Mouse (Mus musculus): ENCODE results near the gene Dact3. TPM values are rescaled to one million over a fixed set of nuclear protein-coding genes. Genes with fewer than 3 reads are reported as not detected.
A peak's percentile ranks its signal among the peaks of the same experiment; 100 is the strongest.

Gene Dact3
- polyA plus RNA-seq, 1 experiment from 2014 or later: 2.2 TPM

DNA sequence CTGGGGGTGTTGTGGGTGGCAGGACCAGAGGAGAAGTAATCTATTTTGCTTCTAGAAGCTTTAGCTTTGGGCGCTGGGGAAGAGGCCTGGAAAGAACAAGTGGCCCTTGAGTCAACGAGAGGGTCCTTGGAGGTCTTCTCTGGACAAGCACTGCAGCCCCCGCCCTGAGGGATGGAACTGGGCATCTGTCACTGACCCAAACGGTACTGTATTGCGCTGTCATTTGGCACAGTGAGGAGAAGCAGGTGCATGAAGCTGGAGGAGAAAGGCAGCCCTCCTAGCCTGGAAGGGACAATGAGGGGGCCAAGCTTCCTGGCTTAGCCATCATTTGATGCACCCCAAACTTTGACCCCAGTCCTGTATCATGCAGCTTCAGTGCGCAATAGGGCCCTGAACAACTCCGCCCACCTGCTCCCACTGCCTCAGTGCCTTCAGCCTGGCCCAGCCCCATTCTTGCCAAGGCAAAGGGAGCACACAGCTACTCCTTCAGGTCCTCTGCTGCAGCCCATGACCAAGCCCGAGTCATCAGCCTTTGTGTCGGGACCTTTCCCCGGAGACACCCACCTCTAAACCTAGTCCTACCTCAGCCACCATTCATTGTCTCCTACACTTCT lies 47.4 kb downstream of the Dact3 start:
- H3K27me3 ChIP-seq (ENCODE audit: low read depth, poor library complexity, severe bottlenecking): no peaks in the 10 kb centered on the region
- H3K36me3 ChIP-seq: peaks cover 45% of the 10 kb centered on the region
- no peak for DNase-seq (ENCODE audit: low spot score)
- peaks cover 45% of the 10 kb centered on the region for H3K4me1 ChIP-seq
- peak overlapping the region; percentile 99 for H3K27ac ChIP-seq (replicated peaks)
- H3K4me3 ChIP-seq: peak overlapping the region; percentile 97
- H3K9me3 ChIP-seq (replicated peaks): no peaks in the 10 kb centered on the region
- WGBS: 69% methylated on average over 10 of the region's 10 CpGs

DNA sequence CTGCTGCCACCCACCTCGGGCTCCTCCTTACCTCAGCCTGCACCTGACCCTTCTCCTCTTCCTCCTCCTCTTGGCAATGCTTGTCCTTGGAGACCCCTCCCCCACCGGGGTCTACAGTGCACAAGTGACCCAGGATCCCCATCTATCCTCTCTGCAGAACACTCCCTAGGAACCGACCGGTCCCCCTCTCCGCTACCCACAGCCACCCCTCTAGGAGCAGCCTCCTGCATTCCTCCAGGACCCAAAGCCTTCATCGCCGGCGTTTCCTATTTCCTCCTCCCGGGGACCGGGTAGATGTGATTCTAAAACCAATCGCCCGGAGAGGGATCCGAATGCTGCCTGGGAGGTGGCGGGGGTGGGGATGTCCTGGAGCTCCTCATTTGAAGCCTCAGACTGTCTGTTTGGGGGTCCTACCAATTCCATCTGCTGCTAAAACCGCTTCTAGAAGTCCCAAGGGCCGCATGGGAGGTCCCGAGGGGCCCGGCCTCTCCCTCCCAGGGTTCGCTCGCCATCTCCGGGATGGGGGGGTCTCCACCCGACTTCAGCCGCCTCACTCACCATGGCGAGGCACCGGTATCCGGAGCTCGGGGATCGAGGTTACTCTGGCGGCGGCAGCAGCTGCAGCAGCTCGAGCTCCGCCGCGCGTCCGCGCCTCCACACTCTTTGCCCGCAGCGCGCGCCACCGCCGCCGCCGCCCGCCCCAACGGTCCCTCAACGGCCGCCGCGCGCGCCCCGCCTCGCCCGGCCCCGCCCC lies 48.3 kb downstream of the Dact3 start:
- under 1% methylated on average over 57 of the region's 57 CpGs for WGBS
- DNase-seq (ENCODE audit: low spot score): no peak

GRCm38 (mm10) chr7:16924037-16924834 lies 49.1 kb downstream of the Dact3 start, which contains the start of gene Calm3:
Gene Calm3 (minus strand): TSS chr7:16924114.
- DNase-seq (ENCODE audit: low spot score): peak; percentile 100
- H3K9me3 ChIP-seq (replicated peaks): no peaks in the 10 kb centered on the region
- peak within 1 kb of the TSS; percentile 97 for H3K4me3 ChIP-seq
- peaks cover 28% of the 10 kb centered on the region for H3K36me3 ChIP-seq
- no peaks in the 10 kb centered on the region for H3K27me3 ChIP-seq (ENCODE audit: low read depth, poor library complexity, severe bottlenecking)
- peak within 1 kb of the TSS; percentile 99 for H3K27ac ChIP-seq (replicated peaks)
- WGBS: 1% methylated on average over 64 of the region's 64 CpGs
- peaks cover 39% of the 10 kb centered on the region for H3K4me1 ChIP-seq

More for the DNA sequence above, 48.3 kb downstream of the Dact3 start:
- H3K27ac ChIP-seq (replicated peaks): peak overlapping the region; percentile 99
- H3K9me3 ChIP-seq (replicated peaks): no peaks in the 10 kb centered on the region
- H3K27me3 ChIP-seq (ENCODE audit: low read depth, poor library complexity, severe bottlenecking): no peaks in the 10 kb centered on the region
- H3K4me3 ChIP-seq: peak overlapping the region; percentile 97
- H3K4me1 ChIP-seq: peaks cover 45% of the 10 kb centered on the region
- H3K36me3 ChIP-seq: peaks cover 35% of the 10 kb centered on the region

GRCm38 (mm10) chr7:16928341-16928740 lies 53.2 kb downstream of the Dact3 start:
- H3K9me3 ChIP-seq (replicated peaks): no peaks in the 10 kb centered on the region
- peaks cover 11% of the 10 kb centered on the region for H3K4me1 ChIP-seq
- H3K4me3 ChIP-seq: no peak overlapping the region
- no peak overlapping the region for H3K27ac ChIP-seq (replicated peaks)
- H3K36me3 ChIP-seq: no peaks in the 10 kb centered on the region
- no peaks in the 10 kb centered on the region for H3K27me3 ChIP-seq (ENCODE audit: low read depth, poor library complexity, severe bottlenecking)
- DNase-seq (ENCODE audit: low spot score): no peak
- WGBS: 53% methylated on average over 2 of the region's 2 CpGs

DNA sequence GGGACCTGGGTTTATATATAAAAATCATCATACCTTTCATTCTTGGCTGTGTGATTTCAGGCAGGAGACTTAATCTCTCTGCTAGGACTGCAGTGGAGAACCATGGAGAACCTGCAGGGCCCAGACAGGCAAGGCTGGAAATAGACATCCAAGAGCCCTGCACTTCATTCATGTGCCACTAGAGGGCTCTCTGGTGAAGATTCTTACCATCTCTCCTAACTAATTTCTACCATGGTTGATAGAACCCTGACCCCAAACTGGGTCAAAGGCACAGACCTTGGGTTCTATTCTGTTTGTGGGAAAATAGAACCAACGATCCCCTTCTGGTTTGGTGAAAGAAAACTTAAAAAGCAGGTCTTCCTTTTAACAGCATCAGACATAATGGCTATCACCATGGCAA lies 55.7 kb downstream of the Dact3 start:
- Histone ChIP-seq H3K27ac (replicated peaks) (no peak overlapping the region), H3K27me3 (ENCODE audit: low read depth, poor library complexity, severe bottlenecking) (no peaks in the 10 kb centered on the region)
- WGBS: 3% methylated on average over 1 of the region's 1 CpGs

DNA sequence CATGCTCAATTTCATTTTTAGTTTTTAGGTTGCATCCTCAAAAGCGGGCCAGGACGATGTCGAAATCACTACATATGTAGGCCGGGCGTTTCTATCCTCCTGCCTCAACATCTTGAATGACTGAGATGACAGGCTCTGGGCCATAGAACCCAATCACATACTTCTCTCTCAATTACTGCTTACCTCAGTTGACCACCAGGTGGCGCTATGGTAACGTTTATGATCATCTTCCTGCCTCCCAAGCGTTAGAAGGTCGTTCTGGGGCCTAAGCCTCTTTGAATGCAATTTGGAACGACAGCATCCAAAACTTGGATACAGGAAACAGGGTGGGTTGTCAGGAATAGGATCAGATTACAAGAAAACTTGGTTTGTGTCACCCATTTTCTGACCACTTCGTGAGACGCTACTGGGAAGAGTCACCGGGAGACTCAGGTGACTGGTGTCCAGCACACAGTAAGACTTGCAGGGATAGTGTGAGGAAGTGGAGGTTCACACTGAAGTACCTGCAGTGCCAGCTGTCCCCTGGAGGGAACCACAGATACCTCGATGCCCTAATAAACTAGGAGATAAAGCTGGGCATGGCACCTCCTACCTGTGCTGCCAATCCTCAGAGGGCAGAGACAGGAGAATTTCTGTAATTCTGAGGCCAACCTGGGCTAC lies 57.0 kb downstream of the Dact3 start:
- Histone ChIP-seq H3K4me1 (peaks cover 16% of the 10 kb centered on the region), H3K27ac (replicated peaks) (no peak overlapping the region), H3K4me3 (no peak overlapping the region), H3K27me3 (ENCODE audit: low read depth, poor library complexity, severe bottlenecking) (no peaks in the 10 kb centered on the region), H3K36me3 (no peaks in the 10 kb centered on the region), H3K9me3 (replicated peaks) (no peaks in the 10 kb centered on the region)
- peak; percentile 86 for DNase-seq (ENCODE audit: low spot score)
- WGBS: 18% methylated on average over 14 of the region's 14 CpGs

More for the DNA sequence above, 55.7 kb downstream of the Dact3 start:
- Histone ChIP-seq H3K4me3 (no peak overlapping the region), H3K4me1 (peaks cover 16% of the 10 kb centered on the region), H3K9me3 (replicated peaks) (no peaks in the 10 kb centered on the region), H3K36me3 (no peaks in the 10 kb centered on the region)
- DNase-seq (ENCODE audit: low spot score): peak; percentile 72

DNA sequence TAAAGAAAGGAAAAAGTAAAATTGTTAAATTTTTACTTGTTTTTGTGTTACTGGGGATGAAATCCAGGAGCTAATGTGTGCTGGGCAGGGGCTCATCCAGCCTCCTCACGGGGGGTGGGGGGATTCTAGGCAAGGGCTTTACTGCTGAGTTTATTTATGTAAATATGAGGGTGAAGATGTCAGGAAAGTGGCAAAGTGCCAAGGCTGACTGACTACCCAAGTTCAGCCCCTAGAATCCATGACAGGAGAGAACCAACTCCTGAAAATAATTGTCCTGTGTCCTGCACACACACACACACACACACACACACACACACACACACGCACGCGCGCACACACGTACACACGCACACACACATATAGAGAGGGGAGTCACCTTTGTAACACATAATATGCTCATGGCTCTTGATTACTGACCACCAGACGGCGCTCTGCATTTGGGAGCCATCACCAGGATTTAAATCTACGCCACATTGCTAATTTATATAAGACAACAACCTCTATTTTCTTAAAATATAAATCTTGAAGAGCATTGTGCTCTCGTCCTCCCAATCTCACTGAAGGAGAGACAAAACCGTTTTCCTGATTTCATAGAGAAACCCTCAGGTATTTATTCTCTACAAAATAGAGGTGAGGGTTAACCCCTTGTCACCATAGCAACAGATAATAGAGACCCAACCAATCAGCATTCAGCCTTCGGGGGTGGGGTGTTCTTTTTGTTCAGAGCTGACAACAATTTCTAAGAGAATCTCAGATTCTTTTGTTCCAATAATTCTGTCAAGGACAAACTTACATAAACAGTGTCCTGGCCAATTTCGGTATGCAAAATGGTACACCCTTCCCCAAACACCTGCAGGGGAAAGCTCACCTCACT lies 57.8 kb downstream of the Dact3 start:
- Histone ChIP-seq H3K4me3 (no peak overlapping the region), H3K4me1 (peaks cover 16% of the 10 kb centered on the region), H3K27me3 (ENCODE audit: low read depth, poor library complexity, severe bottlenecking) (no peaks in the 10 kb centered on the region), H3K9me3 (replicated peaks) (no peaks in the 10 kb centered on the region), H3K36me3 (no peaks in the 10 kb centered on the region), H3K27ac (replicated peaks) (no peak overlapping the region)
- WGBS: 46% methylated on average over 14 of the region's 14 CpGs
- peak; percentile 47 for DNase-seq (ENCODE audit: low spot score)

Other genes starting within 250 kb of the Dact3 start
- 0.10 TPM in 1 of 2 replicates, not detected in the other for gene Ceacam15, start 199.6 kb upstream of the Dact3 start, polyA plus RNA-seq (2016; fragmentation: Nextera tagmentation; extraction: Ambion mirVana)
- not detected in 2 replicates for gene Ceacam9, start 153.4 kb upstream of the Dact3 start, polyA plus RNA-seq (2016; fragmentation: Nextera tagmentation; extraction: Ambion mirVana)
- 278 and 281 TPM in 2 replicates for gene Ap2s1, start 136.9 kb upstream of the Dact3 start, polyA plus RNA-seq (2016; fragmentation: Nextera tagmentation; extraction: Ambion mirVana)
- 40.1 and 40.4 TPM in 2 replicates for gene Slc1a5, start 94.0 kb upstream of the Dact3 start, polyA plus RNA-seq (2016; fragmentation: Nextera tagmentation; extraction: Ambion mirVana)
- gene Strn4, start 59.4 kb upstream of the Dact3 start, polyA plus RNA-seq (2016; fragmentation: Nextera tagmentation; extraction: Ambion mirVana): 108 and 137 TPM in 2 replicates
- gene Fkrp, start 58.6 kb upstream of the Dact3 start, polyA plus RNA-seq (2016; fragmentation: Nextera tagmentation; extraction: Ambion mirVana): 28.3 and 32.9 TPM in 2 replicates
- gene Prkd2, start 32.4 kb upstream of the Dact3 start, polyA plus RNA-seq (2016; fragmentation: Nextera tagmentation; extraction: Ambion mirVana): 11.1 and 11.8 TPM in 2 replicates
- 5.4 and 8.5 TPM in 2 replicates for gene Gng8, start 16.5 kb downstream of the Dact3 start, polyA plus RNA-seq (2016; fragmentation: Nextera tagmentation; extraction: Ambion mirVana)
- 0.17 and 0.56 TPM in 2 replicates for gene Ptgir, start 31.2 kb downstream of the Dact3 start, polyA plus RNA-seq (2016; fragmentation: Nextera tagmentation; extraction: Ambion mirVana)
- gene Calm3, start 48.8 kb downstream of the Dact3 start, polyA plus RNA-seq (2016; fragmentation: Nextera tagmentation; extraction: Ambion mirVana): 174 and 180 TPM in 2 replicates
- gene Pnmal2, start 69.4 kb downstream of the Dact3 start, polyA plus RNA-seq (2016; fragmentation: Nextera tagmentation; extraction: Ambion mirVana): 4.1 and 11.7 TPM in 2 replicates
- 9.8 and 17.4 TPM in 2 replicates for gene Pnmal1, start 84.4 kb downstream of the Dact3 start, polyA plus RNA-seq (2016; fragmentation: Nextera tagmentation; extraction: Ambion mirVana)
- 1.3 TPM in 2 replicates for gene Gm42372, start 107.8 kb downstream of the Dact3 start, polyA plus RNA-seq (2016; fragmentation: Nextera tagmentation; extraction: Ambion mirVana)
- gene Ccdc8, start 117.4 kb downstream of the Dact3 start, polyA plus RNA-seq (2016; fragmentation: Nextera tagmentation; extraction: Ambion mirVana): 8.7 and 9.0 TPM in 2 replicates
- gene Ppp5c, start 152.6 kb downstream of the Dact3 start, polyA plus RNA-seq (2016; fragmentation: Nextera tagmentation; extraction: Ambion mirVana): 135 and 142 TPM in 2 replicates
- gene Hif3a, start 187.1 kb downstream of the Dact3 start, polyA plus RNA-seq (2016; fragmentation: Nextera tagmentation; extraction: Ambion mirVana): 4.3 and 5.1 TPM in 2 replicates
- gene Psg16, start 198.7 kb downstream of the Dact3 start, polyA plus RNA-seq (2016; fragmentation: Nextera tagmentation; extraction: Ambion mirVana): 0.02 and 0.06 TPM in 2 replicates